Mouse (Mus musculus): Measurements from ENCODE around the gene Gcn1l1. TPM values are rescaled to one million over a fixed set of nuclear protein-coding genes. Genes with fewer than 3 reads are reported as not detected.
A peak's percentile ranks its signal among the peaks of the same experiment; 100 is the strongest.
"Not testable (repeated sequence)": the region's sequence is repeated elsewhere in the genome, so short reads cannot be mapped to it uniquely, and the experiment has no call there.

Gene Gcn1l1
- 54.8 and 62.4 TPM in 2 replicates for polyA plus RNA-seq (2014; fragmentation: Nextera tagmentation; extraction: Ambion mirVana)

- Histone ChIP-seq H3K4me2 (ENCODE audit: low read depth, low read length, severe bottlenecking) (peak within 1 kb of the TSS; percentile 85), H3K27ac (ENCODE audit: low read depth, low read length) (peak within 1 kb of the TSS; percentile 62), H3K4me1 (replicated peaks; ENCODE audit: control insufficient read depth, insufficient read depth, low read length) (peaks cover 23% of the 10 kb centered on the region), H3K9me3 (ENCODE audit: control insufficient read depth, low read length) (no peaks in the 10 kb centered on the region), H3K9ac (ENCODE audit: low read length) (peak within 1 kb of the TSS; percentile 89), H3K27me3 (ENCODE audit: control insufficient read depth, insufficient read depth, low read length) (no peaks in the 10 kb centered on the region), H3K4me3 (ENCODE audit: low read depth, low read length) (peak within 1 kb of the TSS; percentile 96), H3K36me3 (ENCODE audit: control insufficient read depth, insufficient read depth, low read length) (peaks cover 12% of the 10 kb centered on the region)
- peak; percentile 88 for DNase-seq (ENCODE audit: low spot score)
- peak; percentile 86 for ATAC-seq (replicated peaks; ENCODE audit: low FRiP score)
- 2% methylated on average over 54 of the region's 55 CpGs for WGBS
Measured at GRCm38 (mm10) chr5:115564737-115565393, at the start of gene Gcn1l1. Gcn1l1 (plus strand) TSS chr5:115565254.

- no peak overlapping the region for H3K4me2 ChIP-seq (ENCODE audit: low read depth, low read length, severe bottlenecking)
- no peak overlapping the region for H3K27ac ChIP-seq (ENCODE audit: low read depth, low read length)
- no peaks in the 10 kb centered on the region for H3K27me3 ChIP-seq (ENCODE audit: control insufficient read depth, insufficient read depth, low read length)
- H3K4me1 ChIP-seq (replicated peaks; ENCODE audit: control insufficient read depth, insufficient read depth, low read length): no peaks in the 10 kb centered on the region; the same call in 1 of the 2 replicates
- H3K4me3 ChIP-seq (ENCODE audit: low read depth, low read length): no peak overlapping the region
- H3K9me3 ChIP-seq (ENCODE audit: control insufficient read depth, low read length): no peaks in the 10 kb centered on the region
- DNase-seq (ENCODE audit: low spot score) (no peak), ATAC-seq (replicated peaks; ENCODE audit: low FRiP score) (no peak)
- 81% methylated on average over 32 of the region's 32 CpGs for WGBS
- no peak overlapping the region for H3K9ac ChIP-seq (ENCODE audit: low read length)
- H3K36me3 ChIP-seq (ENCODE audit: control insufficient read depth, insufficient read depth, low read length): no peaks in the 10 kb centered on the region
Measured at GRCm38 (mm10) chr5:115516081-115516907, 48.8 kb upstream of the Gcn1l1 start.

GRCm38 (mm10) chr5:115516908-115517307 is 48.1 kb upstream of the Gcn1l1 start:
- Histone ChIP-seq H3K4me1 (replicated peaks; ENCODE audit: control insufficient read depth, insufficient read depth, low read length) (no peaks in the 10 kb centered on the region; the same call in 1 of the 2 replicates), H3K4me2 (ENCODE audit: low read depth, low read length, severe bottlenecking) (no peak overlapping the region), H3K9me3 (ENCODE audit: control insufficient read depth, low read length) (no peaks in the 10 kb centered on the region), H3K36me3 (ENCODE audit: control insufficient read depth, insufficient read depth, low read length) (no peaks in the 10 kb centered on the region), H3K9ac (ENCODE audit: low read length) (no peak overlapping the region), H3K27me3 (ENCODE audit: control insufficient read depth, insufficient read depth, low read length) (no peaks in the 10 kb centered on the region), H3K4me3 (ENCODE audit: low read depth, low read length) (no peak overlapping the region), H3K27ac (ENCODE audit: low read depth, low read length) (no peak overlapping the region)
- ATAC-seq (replicated peaks; ENCODE audit: low FRiP score) (no peak), DNase-seq (ENCODE audit: low spot score) (no peak)
- WGBS: 87% methylated on average over 7 of the region's 7 CpGs

- no peaks in the 10 kb centered on the region for H3K36me3 ChIP-seq (ENCODE audit: control insufficient read depth, insufficient read depth, low read length)
- no peak for ATAC-seq (replicated peaks; ENCODE audit: low FRiP score)
- H3K9me3 ChIP-seq (ENCODE audit: control insufficient read depth, low read length): no peaks in the 10 kb centered on the region
- H3K4me2 ChIP-seq (ENCODE audit: low read depth, low read length, severe bottlenecking): no peak overlapping the region
- H3K9ac ChIP-seq (ENCODE audit: low read length): no peak overlapping the region
- DNase-seq (ENCODE audit: low spot score): no peak
- H3K4me1 ChIP-seq (replicated peaks; ENCODE audit: control insufficient read depth, insufficient read depth, low read length): no peaks in the 10 kb centered on the region; the same call in 1 of the 2 replicates
- H3K4me3 ChIP-seq (ENCODE audit: low read depth, low read length): no peak overlapping the region
- no peaks in the 10 kb centered on the region for H3K27me3 ChIP-seq (ENCODE audit: control insufficient read depth, insufficient read depth, low read length)
- WGBS: 95% methylated on average over 9 of the region's 9 CpGs
- H3K27ac ChIP-seq (ENCODE audit: low read depth, low read length): no peak overlapping the region
Measured at GRCm38 (mm10) chr5:115517501-115517900, 47.6 kb upstream of the Gcn1l1 start.

GRCm38 (mm10) chr5:115518214-115518613 is 46.8 kb upstream of the Gcn1l1 start:
- not testable (repeated sequence) for H3K4me2 ChIP-seq (ENCODE audit: low read depth, low read length, severe bottlenecking); H3K9ac ChIP-seq (ENCODE audit: low read length); H3K27me3 ChIP-seq (ENCODE audit: control insufficient read depth, insufficient read depth, low read length); H3K9me3 ChIP-seq (ENCODE audit: control insufficient read depth, low read length); H3K27ac ChIP-seq (ENCODE audit: low read depth, low read length); DNase-seq (ENCODE audit: low spot score); ATAC-seq (replicated peaks; ENCODE audit: low FRiP score); H3K36me3 ChIP-seq (ENCODE audit: control insufficient read depth, insufficient read depth, low read length); H3K4me1 ChIP-seq (replicated peaks; ENCODE audit: control insufficient read depth, insufficient read depth, low read length); H3K4me3 ChIP-seq (ENCODE audit: low read depth, low read length)
- 97% methylated on average over 6 of the region's 8 CpGs for WGBS

- H3K27me3 ChIP-seq (ENCODE audit: control insufficient read depth, insufficient read depth, low read length): no peaks in the 10 kb centered on the region
- no peaks in the 10 kb centered on the region for H3K36me3 ChIP-seq (ENCODE audit: control insufficient read depth, insufficient read depth, low read length)
- no peaks in the 10 kb centered on the region for H3K9me3 ChIP-seq (ENCODE audit: control insufficient read depth, low read length)
- no peak overlapping the region for H3K9ac ChIP-seq (ENCODE audit: low read length)
- ATAC-seq (replicated peaks; ENCODE audit: low FRiP score) (no peak), DNase-seq (ENCODE audit: low spot score) (no peak)
- H3K4me3 ChIP-seq (ENCODE audit: low read depth, low read length): no peak overlapping the region
- H3K4me2 ChIP-seq (ENCODE audit: low read depth, low read length, severe bottlenecking): no peak overlapping the region
- H3K27ac ChIP-seq (ENCODE audit: low read depth, low read length): 0 out of 2 replicates have a peak overlapping the region, but pooled peaks have one; percentile 12
- WGBS: 80% methylated on average over 21 of the region's 21 CpGs
- peaks cover 12% of the 10 kb centered on the region for H3K4me1 ChIP-seq (replicated peaks; ENCODE audit: control insufficient read depth, insufficient read depth, low read length)
Measured at GRCm38 (mm10) chr5:115520325-115520869, 44.7 kb upstream of the Gcn1l1 start.

GRCm38 (mm10) chr5:115521553-115522461 is 43.2 kb upstream of the Gcn1l1 start:
- Histone ChIP-seq H3K9ac (ENCODE audit: low read length) (no peak overlapping the region), H3K27ac (ENCODE audit: low read depth, low read length) (no peak overlapping the region), H3K4me1 (replicated peaks; ENCODE audit: control insufficient read depth, insufficient read depth, low read length) (peaks cover 12% of the 10 kb centered on the region), H3K9me3 (ENCODE audit: control insufficient read depth, low read length) (no peaks in the 10 kb centered on the region), H3K36me3 (ENCODE audit: control insufficient read depth, insufficient read depth, low read length) (no peaks in the 10 kb centered on the region), H3K4me2 (ENCODE audit: low read depth, low read length, severe bottlenecking) (no peak overlapping the region), H3K4me3 (ENCODE audit: low read depth, low read length) (no peak overlapping the region), H3K27me3 (ENCODE audit: control insufficient read depth, insufficient read depth, low read length) (no peaks in the 10 kb centered on the region)
- no peak for ATAC-seq (replicated peaks; ENCODE audit: low FRiP score)
- no peak for DNase-seq (ENCODE audit: low spot score)
- WGBS: 74% methylated on average over 21 of the region's 21 CpGs

- H3K4me2 ChIP-seq (ENCODE audit: low read depth, low read length, severe bottlenecking): no peak overlapping the region
- no peak overlapping the region for H3K9ac ChIP-seq (ENCODE audit: low read length)
- H3K4me1 ChIP-seq (replicated peaks; ENCODE audit: control insufficient read depth, insufficient read depth, low read length): peaks cover 12% of the 10 kb centered on the region
- H3K27ac ChIP-seq (ENCODE audit: low read depth, low read length): peak overlapping the region; percentile 1; the same call in 1 of the 2 replicates
- ATAC-seq (replicated peaks; ENCODE audit: low FRiP score) (no peak), DNase-seq (ENCODE audit: low spot score) (no peak)
- no peaks in the 10 kb centered on the region for H3K36me3 ChIP-seq (ENCODE audit: control insufficient read depth, insufficient read depth, low read length)
- H3K27me3 ChIP-seq (ENCODE audit: control insufficient read depth, insufficient read depth, low read length): no peaks in the 10 kb centered on the region
- WGBS: 81% methylated on average over 4 of the region's 4 CpGs
- H3K9me3 ChIP-seq (ENCODE audit: control insufficient read depth, low read length): no peaks in the 10 kb centered on the region
- H3K4me3 ChIP-seq (ENCODE audit: low read depth, low read length): no peak overlapping the region
Measured at GRCm38 (mm10) chr5:115522531-115522930, 42.5 kb upstream of the Gcn1l1 start.

All from forebrain, embryonic 11.5 days (tissue).